In the genomic region with DNA sequence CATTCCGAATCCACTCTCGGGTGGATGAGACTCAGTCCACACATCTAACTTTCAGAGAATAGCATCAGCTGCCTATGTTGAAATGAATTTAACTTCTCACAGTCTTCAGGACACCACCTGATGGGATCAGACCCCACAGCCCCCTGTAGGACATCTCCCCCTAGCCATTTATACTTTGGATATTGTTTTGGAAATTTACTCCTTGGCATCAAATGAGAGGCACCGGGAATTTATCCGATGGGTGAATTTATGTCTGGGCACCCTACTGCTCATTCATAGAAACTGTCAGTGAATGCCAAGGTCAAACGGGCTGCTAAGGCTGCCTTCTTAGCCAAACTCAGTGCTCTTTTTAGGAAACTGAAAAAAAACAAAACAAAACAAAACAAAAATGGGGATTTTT, we compare ENCODE assay signal across 15 mouse cellular contexts. TPM values are rescaled to one million over a fixed set of nuclear protein-coding genes. Genes with fewer than 3 reads are reported as not detected.
DNase-seq lines count a peak whose midpoint lies in the region; ATAC-seq lines count a peak whose summit lies in the region.
"Had no signal": no experiment of that assay in that cellular context is flagged by ENCODE, and none has a peak within 500 bp of the region (broad histone marks: within the 10 kb centered on the region; RNA-seq: fewer than 3 reads in every experiment).

No protein-coding gene starts in this region.

- H3K36me3 ChIP-seq in forebrain, embryonic 13.5 days (ENCODE audit: poor library complexity, severe bottlenecking), result peaks cover 27% of the 10 kb centered on the region
- H3K36me3 ChIP-seq in forebrain, embryonic 12.5 days (replicated peaks), result peaks cover 19% of the 10 kb centered on the region
- peaks cover 62% of the 10 kb centered on the region for H3K36me3 ChIP-seq in hindbrain, embryonic 14.5 days (replicated peaks; ENCODE audit: control insufficient read depth, insufficient read depth)
- peaks cover 63% of the 10 kb centered on the region for H3K36me3 ChIP-seq in hindbrain, embryonic 13.5 days
- H3K36me3 ChIP-seq: embryonic facial prominence, embryonic 13.5 days; heart, embryonic 12.5 days; intestine, embryonic 15.5 days had no signal

- no peak for DNase-seq in hindbrain, embryonic 14.5 days (ENCODE audit: low spot score)
- DNase-seq in adrenal gland, postnatal 14 days, result peak; percentile 15
- peak; percentile 18 to 43 for DNase-seq in adrenal gland, postnatal 36 days
- DNase-seq: gastrocnemius, postnatal 25 days had no signal

- 0 out of 2 replicates have a peak, but pooled peaks have one; percentile 9 for ATAC-seq in forebrain, embryonic 13.5 days
- no peak for ATAC-seq in forebrain, embryonic 12.5 days (ENCODE audit: low FRiP score)
- 0 out of 2 replicates have a peak, but pooled peaks have one; percentile 2 for ATAC-seq in hindbrain, embryonic 14.5 days (ENCODE audit: low FRiP score)
- ATAC-seq in hindbrain, embryonic 13.5 days (ENCODE audit: low FRiP score), result no peak
- ATAC-seq: intestine, embryonic 15.5 days had no signal

- WGBS in forebrain, embryonic 13.5 days, result 72% methylated on average over 5 of the region's 5 CpGs
- WGBS in forebrain, embryonic 12.5 days, result 76% methylated on average over 5 of the region's 5 CpGs
- WGBS in hindbrain, embryonic 14.5 days, result 65% methylated on average over 5 of the region's 5 CpGs
- 74% methylated on average over 5 of the region's 5 CpGs for WGBS in hindbrain, embryonic 13.5 days

- no peak overlapping the region for H3K4me3 ChIP-seq in forebrain, embryonic 13.5 days
- H3K4me3 ChIP-seq in forebrain, embryonic 12.5 days (replicated peaks), result no peak overlapping the region
- no peak overlapping the region for H3K4me3 ChIP-seq in hindbrain, embryonic 14.5 days (replicated peaks; ENCODE audit: low read length)
- H3K4me3 ChIP-seq in hindbrain, embryonic 13.5 days, result no peak overlapping the region
- H3K4me3 ChIP-seq: embryonic facial prominence, embryonic 13.5 days; gastrocnemius, adult 2 months; heart, embryonic 12.5 days; hindbrain, embryonic 10.5 days; intestine, embryonic 15.5 days had no signal

- H3K4me2 ChIP-seq in forebrain, embryonic 13.5 days, result no peak overlapping the region
- H3K4me2 ChIP-seq in forebrain, embryonic 12.5 days, result no peak overlapping the region
- no peak overlapping the region for H3K4me2 ChIP-seq in hindbrain, embryonic 14.5 days (replicated peaks)
- no peak overlapping the region for H3K4me2 ChIP-seq in hindbrain, embryonic 13.5 days
- H3K4me2 ChIP-seq: embryonic facial prominence, embryonic 13.5 days; heart, embryonic 12.5 days; intestine, embryonic 15.5 days had no signal

- H3K27me3 ChIP-seq in forebrain, embryonic 13.5 days, result no peaks in the 10 kb centered on the region
- H3K27me3 ChIP-seq in forebrain, embryonic 12.5 days, result no peaks in the 10 kb centered on the region
- H3K27me3 ChIP-seq in hindbrain, embryonic 14.5 days (ENCODE audit: control insufficient read depth, insufficient read depth, low read length), result no peaks in the 10 kb centered on the region
- H3K27me3 ChIP-seq in hindbrain, embryonic 13.5 days, result no peaks in the 10 kb centered on the region
- H3K27me3 ChIP-seq: embryonic facial prominence, embryonic 13.5 days; heart, embryonic 12.5 days; intestine, embryonic 15.5 days had no signal

- peaks cover 6% of the 10 kb centered on the region for H3K4me1 ChIP-seq in forebrain, embryonic 13.5 days
- H3K4me1 ChIP-seq in forebrain, embryonic 12.5 days, result no peaks in the 10 kb centered on the region
- H3K4me1 ChIP-seq in hindbrain, embryonic 14.5 days (replicated peaks; ENCODE audit: control insufficient read depth, insufficient read depth, low read length), result no peaks in the 10 kb centered on the region
- H3K4me1 ChIP-seq in hindbrain, embryonic 13.5 days (replicated peaks), result peaks cover 6% of the 10 kb centered on the region
- H3K4me1 ChIP-seq: embryonic facial prominence, embryonic 13.5 days; heart, embryonic 12.5 days; hindbrain, embryonic 10.5 days; intestine, embryonic 15.5 days had no signal

- H3K27ac ChIP-seq in forebrain, embryonic 13.5 days, result no peak overlapping the region
- H3K27ac ChIP-seq in forebrain, embryonic 12.5 days, result no peak overlapping the region
- no peak overlapping the region for H3K27ac ChIP-seq in hindbrain, embryonic 14.5 days
- no peak overlapping the region for H3K27ac ChIP-seq in hindbrain, embryonic 13.5 days
- H3K27ac ChIP-seq: embryonic facial prominence, embryonic 13.5 days; gastrocnemius, adult 2 months; hindbrain, embryonic 10.5 days; intestine, embryonic 15.5 days had no signal

- no peak overlapping the region for H3K9ac ChIP-seq in forebrain, embryonic 13.5 days
- no peak overlapping the region for H3K9ac ChIP-seq in forebrain, embryonic 12.5 days
- H3K9ac ChIP-seq in hindbrain, embryonic 14.5 days, result no peak overlapping the region
- no peak overlapping the region for H3K9ac ChIP-seq in hindbrain, embryonic 13.5 days
- H3K9ac ChIP-seq: embryonic facial prominence, embryonic 13.5 days; heart, embryonic 12.5 days; intestine, embryonic 15.5 days had no signal

- H3K9me3 ChIP-seq in forebrain, embryonic 13.5 days (replicated peaks), result no peaks in the 10 kb centered on the region
- H3K9me3 ChIP-seq in forebrain, embryonic 12.5 days, result no peaks in the 10 kb centered on the region
- no peaks in the 10 kb centered on the region for H3K9me3 ChIP-seq in hindbrain, embryonic 14.5 days (ENCODE audit: control insufficient read depth, low read length)
- no peaks in the 10 kb centered on the region for H3K9me3 ChIP-seq in hindbrain, embryonic 13.5 days
- H3K9me3 ChIP-seq: embryonic facial prominence, embryonic 13.5 days; heart, embryonic 12.5 days; hindbrain, embryonic 10.5 days; intestine, embryonic 15.5 days had no signal

RNA-seq across cellular contexts. Expression of a gene that starts 27.0 kb away (rescaled TPM):
- polyA plus RNA-seq in forebrain, embryonic 13.5 days (2015; fragmentation: Nextera tagmentation; extraction: Ambion mirVana), result 13.6 TPM in 2 replicates
- 11.3 and 13.5 TPM in 2 replicates for polyA plus RNA-seq in forebrain, embryonic 12.5 days (2016; fragmentation: Nextera tagmentation; extraction: Ambion mirVana)
- polyA plus RNA-seq in hindbrain, embryonic 14.5 days (2014; fragmentation: Nextera tagmentation; extraction: Ambion mirVana), result 54.7 and 64.9 TPM in 2 replicates
- 31.7 and 31.9 TPM in 2 replicates for polyA plus RNA-seq in hindbrain, embryonic 13.5 days (2015; fragmentation: Nextera tagmentation; extraction: Ambion mirVana)
- 0.67 and 1.2 TPM in 2 replicates for total RNA-seq in adrenal gland, postnatal 14 days (2021)
- total RNA-seq in adrenal gland, postnatal 36 days (2021), result under 1 TPM; 0.69 to 0.73 TPM
- total RNA-seq: granulocyte monocyte progenitor cell, adult 5-6 weeks; heart, postnatal 25 days had no signal
- polyA plus RNA-seq: heart, embryonic 16.5 days had no signal

RNA-seq across cellular contexts. Expression of a gene that starts 45.7 kb away (rescaled TPM):
- polyA plus RNA-seq in forebrain, embryonic 13.5 days (2015; fragmentation: Nextera tagmentation; extraction: Ambion mirVana), result 2.6 and 3.3 TPM in 2 replicates
- 3.3 and 4.2 TPM in 2 replicates for polyA plus RNA-seq in forebrain, embryonic 12.5 days (2016; fragmentation: Nextera tagmentation; extraction: Ambion mirVana)
- polyA plus RNA-seq in hindbrain, embryonic 14.5 days (2014; fragmentation: Nextera tagmentation; extraction: Ambion mirVana), result 2.9 and 3.3 TPM in 2 replicates
- polyA plus RNA-seq in hindbrain, embryonic 13.5 days (2015; fragmentation: Nextera tagmentation; extraction: Ambion mirVana), result 2.2 and 2.4 TPM in 2 replicates
- 9.6 and 10.5 TPM in 2 replicates for total RNA-seq in adrenal gland, postnatal 14 days (2021)
- total RNA-seq in adrenal gland, postnatal 36 days (2021), result 1 to 10 TPM; 4.0 to 9.9 TPM

Comparison
In these comparisons a context has a peak if more than half of its experiments do, and no peak if none do; other contexts are left out.
1. ATAC-seq: peak in forebrain, embryonic 13.5 days (single experiment) and hindbrain, embryonic 14.5 days (single experiment); none in forebrain, embryonic 12.5 days (single experiment) and hindbrain, embryonic 13.5 days (single experiment).